Mouse (Mus musculus): ENCODE results near the gene Gm17577.
"Not testable (repeated sequence)": the region's sequence is repeated elsewhere in the genome, so short reads cannot be mapped to it uniquely, and the experiment has no call there.

The Gm17577 gene

GRCm38 (mm10) chrX:123246807-123247206 is at the start of gene Gm17577:
TSS of gene Gm17577 (minus strand) at chrX:123246907.
- DNase-seq, result not testable (repeated sequence)

- DNase-seq, result not testable (repeated sequence)
Measured at GRCm38 (mm10) chrX:123222381-123222780, 24.3 kb downstream of the Gm17577 start, which contains the start of gene Srsx. TSS of gene Srsx (minus strand) at chrX:123222481.

Measured in right cerebral cortex, postnatal 25 days (tissue).